Mouse (Mus musculus) midbrain, embryonic 11.5 days (tissue): ENCODE measurements around the gene Ccdc102a. TPM values are rescaled to one million over a fixed set of nuclear protein-coding genes. Genes with fewer than 3 reads are reported as not detected.

Source experiments
- ATAC-seq: fragments of 200-750 bp; cut with Nextera tagmentation; 2 replicates; pipeline ENCODE4 v1.8.0; 2017; ENCODE audit warnings: moderate TSS enrichment, moderate library complexity; ENCODE audit not compliant: low FRiP score
- DNase-seq: peaks from one replicate; pipeline ENCODE4 v3.0.0; 2015; ENCODE audit warnings: low spot score; ENCODE audit errors: missing footprints
- H3K27ac ChIP-seq: fragments of 300-500 bp; sonication (generic); 2 replicates; pipeline ENCODE4 v1.5.1; 2014; ENCODE audit warnings: low read depth, low read length
- H3K27me3 ChIP-seq: fragments of 300-500 bp; sonication (generic); 2 replicates; pipeline ENCODE4 v1.6.1; 2014; ENCODE audit warnings: mild to moderate bottlenecking, low read length, moderate library complexity, mixed read lengths; ENCODE audit not compliant: control insufficient read depth, insufficient read depth
- H3K36me3 ChIP-seq: fragments of 300-500 bp; sonication (generic); 2 replicates; pipeline ENCODE4 v1.6.1; 2014; ENCODE audit warnings: mild to moderate bottlenecking, low read length, moderate library complexity, mixed read lengths; ENCODE audit not compliant: control insufficient read depth, insufficient read depth
- H3K4me1 ChIP-seq: fragments of 300-500 bp; sonication (generic); 2 replicates; pipeline ENCODE4 v1.6.1; 2014; ENCODE audit warnings: low read length; ENCODE audit not compliant: control insufficient read depth, insufficient read depth
- H3K4me2 ChIP-seq: fragments of 300-500 bp; sonication (generic); 2 replicates; pipeline ENCODE4 v1.6.1; 2014; ENCODE audit warnings: mild to moderate bottlenecking, moderate library complexity
- H3K4me3 ChIP-seq: fragments of 300-500 bp; sonication (generic); 2 replicates; pipeline ENCODE4 v1.5.1; 2014; ENCODE audit warnings: low read depth, low read length
- H3K9ac ChIP-seq: fragments of 300-500 bp; sonication (generic); 2 replicates; pipeline ENCODE4 v1.6.1; 2014; ENCODE audit warnings: low read length
- H3K9me3 ChIP-seq: fragments of 300-500 bp; sonication (generic); 2 replicates; pipeline ENCODE4 v1.6.1; 2016; ENCODE audit warnings: low read length; ENCODE audit not compliant: control insufficient read depth
- WGBS: fragments of 180-500 bp; shearing (Covaris S2); extraction: QIAGEN DNeasy Blood & Tissue Kit; methylation state at CpG from one replicate; pipeline ENCODE4 v1.1.7; 2014; 5-methylcytosine and 5-hydroxymethylcytosine counted together
- polyA plus RNA-seq: library from polyadenylated mRNA; unstranded; fragments of >200 nt; fragmentation: Nextera tagmentation; extraction: Ambion mirVana; gene quantifications from 2 replicates; pipeline ENCODE4 v1.2.1, GENCODE M21; 2014

Ccdc102a gene
- polyA plus RNA-seq, 1 experiment from 2014 or later: 15.9 TPM

DNA sequence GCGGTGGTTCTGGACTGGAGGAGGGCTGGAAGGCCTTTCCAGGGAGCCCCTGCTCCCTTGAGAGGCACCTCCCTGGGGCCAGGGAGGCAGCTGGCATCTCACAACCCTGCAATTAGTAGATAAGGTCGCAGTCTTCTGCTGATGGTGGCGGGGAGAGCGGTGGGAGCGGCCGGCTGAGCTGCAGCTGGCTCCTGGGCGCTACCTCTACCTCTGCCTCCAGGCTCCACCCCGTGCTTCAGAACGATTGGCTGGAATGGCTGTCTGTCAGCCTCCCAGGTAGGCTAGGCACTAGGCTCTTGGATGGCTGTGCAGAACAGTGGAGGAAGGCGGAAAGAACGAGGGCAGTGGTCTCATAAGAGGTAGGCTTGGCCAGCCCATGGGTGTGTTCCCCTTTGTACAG, 18.6 kb downstream of the Ccdc102a start:
- Histone ChIP-seq H3K36me3 (no peaks in the 10 kb centered on the region), H3K4me2 (no peak overlapping the region), H3K9me3 (no peaks in the 10 kb centered on the region), H3K27ac (no peak overlapping the region), H3K4me1 (peaks cover 6% of the 10 kb centered on the region), H3K4me3 (no peak overlapping the region), H3K9ac (no peak overlapping the region), H3K27me3 (no peaks in the 10 kb centered on the region)
- 15% methylated on average over 11 of the region's 11 CpGs for WGBS
- DNase-seq (peak; percentile 80), ATAC-seq (peak; percentile 35; the same call in 1 of the 2 replicates)

DNA sequence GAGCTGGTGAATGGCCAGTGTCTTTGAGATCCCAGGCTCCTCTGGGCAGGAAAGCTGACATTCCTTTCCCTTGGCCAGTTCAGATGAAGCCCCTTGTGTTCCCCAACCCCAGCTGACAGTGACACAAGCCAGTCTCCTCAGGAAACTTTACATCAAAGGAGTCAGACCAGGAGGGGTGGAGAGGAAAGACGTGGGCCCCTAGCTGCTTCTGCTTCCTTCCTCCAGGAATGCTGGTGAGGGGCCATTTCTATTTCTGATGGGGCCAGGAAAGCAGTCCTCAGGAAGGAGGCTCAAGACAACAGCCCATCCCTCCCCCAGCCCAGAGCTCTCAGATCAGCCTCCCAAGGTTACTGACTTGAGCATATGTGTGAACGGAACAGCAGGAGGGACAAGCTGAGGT, 25.0 kb downstream of the Ccdc102a start:
- Histone ChIP-seq H3K27ac (no peak overlapping the region), H3K9me3 (no peaks in the 10 kb centered on the region), H3K36me3 (no peaks in the 10 kb centered on the region), H3K4me3 (no peak overlapping the region), H3K4me1 (no peaks in the 10 kb centered on the region), H3K4me2 (no peak overlapping the region), H3K27me3 (no peaks in the 10 kb centered on the region), H3K9ac (no peak overlapping the region)
- no peak for DNase-seq
- no peak for ATAC-seq
- WGBS: 62% methylated on average over 2 of the region's 2 CpGs

DNA sequence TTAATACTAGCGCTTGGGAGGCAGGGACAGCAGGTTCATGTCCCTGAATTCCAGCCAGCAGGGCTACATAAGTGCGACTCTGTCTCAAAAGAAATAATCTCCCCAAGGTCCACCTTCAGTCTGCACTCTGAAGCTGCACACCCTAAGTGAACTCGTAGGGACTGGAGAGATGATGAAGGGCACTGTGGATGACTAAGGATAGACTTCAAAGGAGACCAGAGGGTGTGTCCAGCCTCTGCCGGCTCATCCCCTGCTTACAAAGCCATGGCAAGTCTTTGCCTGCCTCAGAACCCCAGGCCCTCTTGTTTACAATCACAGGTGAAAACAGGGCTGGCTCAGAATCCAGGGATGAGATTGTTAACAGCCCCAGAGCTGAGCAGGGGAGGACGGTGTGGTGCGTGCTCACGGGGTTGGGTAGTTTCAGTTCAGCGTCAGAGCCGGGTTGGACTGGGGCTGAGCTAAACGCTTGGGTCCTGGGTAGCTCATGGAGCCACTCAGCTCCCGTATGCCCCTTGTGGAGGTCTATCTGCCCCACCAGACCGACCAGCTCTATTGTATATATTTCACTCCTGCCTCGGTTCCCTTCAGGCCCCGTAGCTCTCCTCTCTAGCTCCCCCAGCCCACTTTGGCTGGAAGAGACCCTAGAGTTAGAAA, 29.4 kb downstream of the Ccdc102a start:
- no peak for ATAC-seq
- DNase-seq: no peak
- H3K9ac ChIP-seq: no peak overlapping the region
- H3K27ac ChIP-seq: no peak overlapping the region
- 43% methylated on average over 14 of the region's 14 CpGs for WGBS
- H3K4me2 ChIP-seq: no peak overlapping the region
- no peaks in the 10 kb centered on the region for H3K36me3 ChIP-seq
- no peaks in the 10 kb centered on the region for H3K9me3 ChIP-seq
- no peaks in the 10 kb centered on the region for H3K27me3 ChIP-seq
- no peaks in the 10 kb centered on the region for H3K4me1 ChIP-seq
- H3K4me3 ChIP-seq: no peak overlapping the region

DNA sequence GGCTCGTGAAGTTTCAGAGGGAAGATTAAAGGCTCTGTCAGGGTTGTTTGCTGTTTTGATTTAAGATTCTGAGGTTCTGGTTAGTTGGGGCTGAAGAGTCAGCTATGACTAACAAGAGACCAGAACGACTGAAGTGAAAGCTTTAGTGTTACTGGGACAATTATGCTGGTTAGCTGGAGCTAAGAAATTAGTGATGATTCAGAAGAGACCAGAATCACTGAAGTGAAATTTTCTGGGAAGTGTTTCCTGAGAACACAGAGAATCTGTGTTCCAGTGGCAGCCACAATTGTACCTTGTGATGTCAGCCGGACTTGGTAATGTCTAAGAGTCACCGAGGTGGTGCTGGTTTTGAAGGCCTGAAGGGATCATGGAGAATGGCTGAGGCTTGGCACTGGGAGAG, 37.2 kb downstream of the Ccdc102a start:
- Histone ChIP-seq H3K36me3 (no peaks in the 10 kb centered on the region), H3K27me3 (peaks cover 1% of the 10 kb centered on the region; the same call in 1 of the 2 replicates), H3K4me1 (peaks cover 2% of the 10 kb centered on the region; the same call in 1 of the 2 replicates), H3K9ac (no peak overlapping the region), H3K4me2 (no peak overlapping the region), H3K27ac (no peak overlapping the region), H3K9me3 (no peaks in the 10 kb centered on the region), H3K4me3 (no peak overlapping the region)
- WGBS: 79% methylated on average over 4 of the region's 4 CpGs
- ATAC-seq: no peak
- DNase-seq: no peak

DNA sequence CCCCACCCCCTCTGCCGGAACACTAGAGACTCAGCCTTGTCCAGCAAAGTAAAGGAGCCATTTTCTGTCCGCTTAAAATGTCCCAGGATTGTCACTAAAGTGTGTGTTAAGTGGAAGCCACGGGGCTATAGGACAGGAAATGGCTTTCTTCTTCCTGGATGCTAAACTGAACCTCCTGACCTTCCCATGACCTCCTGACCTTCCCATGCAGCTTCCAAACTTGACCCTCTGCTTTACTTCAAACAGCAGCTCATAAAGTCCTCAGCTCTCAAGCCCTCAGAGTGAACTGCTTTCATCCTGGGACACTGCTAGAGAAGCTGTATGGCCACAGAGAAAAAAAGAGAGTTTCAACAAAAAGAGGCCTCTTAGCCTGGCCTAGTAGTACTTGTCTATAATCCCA, 41.1 kb downstream of the Ccdc102a start:
- no peak overlapping the region for H3K4me3 ChIP-seq

DNA sequence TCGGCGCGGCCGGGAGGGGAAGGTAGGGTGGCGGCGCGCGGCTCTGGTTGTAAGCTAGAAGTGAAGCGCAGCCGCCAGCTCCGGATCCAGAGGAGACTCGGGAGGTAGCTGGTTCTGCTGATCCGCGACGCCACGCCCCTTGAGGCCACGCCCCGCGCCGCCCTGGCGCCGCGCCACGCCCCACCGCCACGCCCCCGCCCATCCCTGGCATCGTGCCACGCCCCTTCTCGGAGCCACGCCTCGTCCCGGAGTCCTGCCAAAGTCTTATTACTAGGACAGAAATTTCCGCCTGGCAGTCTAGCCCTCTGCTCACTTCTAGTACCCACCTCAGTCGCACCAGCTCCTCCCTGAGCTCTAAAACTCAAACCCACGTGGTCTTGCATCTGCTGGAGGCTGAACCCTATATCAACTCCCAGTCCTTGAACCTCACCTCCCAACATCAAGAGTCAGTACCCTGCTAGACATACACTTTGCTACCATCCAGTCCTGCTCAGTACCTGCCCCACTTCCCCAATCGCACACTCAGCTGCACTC, 41.6 kb downstream of the Ccdc102a start, which contains the start of gene Dok4:
Gene Dok4, minus strand, starts transcription at position 134 of the 534 bp plus-strand sequence.
- Histone ChIP-seq H3K4me3 (peak within 1 kb of the TSS; percentile 57), H3K9me3 (no peaks in the 10 kb centered on the region), H3K4me2 (peak within 1 kb of the TSS; percentile 97), H3K9ac (peak within 1 kb of the TSS; percentile 60), H3K4me1 (peaks cover 10% of the 10 kb centered on the region), H3K27me3 (peaks cover 14% of the 10 kb centered on the region), H3K27ac (no peak within 1 kb of the TSS), H3K36me3 (no peaks in the 10 kb centered on the region)
- ATAC-seq (peak; percentile 81), DNase-seq (peak; percentile 98)
- WGBS: under 1% methylated on average over 36 of the region's 37 CpGs

More for the DNA sequence above, 41.1 kb downstream of the Ccdc102a start:
- Histone ChIP-seq H3K9me3 (no peaks in the 10 kb centered on the region), H3K27me3 (peaks cover 14% of the 10 kb centered on the region), H3K4me1 (peaks cover 10% of the 10 kb centered on the region), H3K27ac (no peak overlapping the region), H3K4me2 (no peak overlapping the region), H3K36me3 (no peaks in the 10 kb centered on the region), H3K9ac (no peak overlapping the region)
- no peak for ATAC-seq
- 43% methylated on average over 3 of the region's 3 CpGs for WGBS
- DNase-seq: peak; percentile 79

DNA sequence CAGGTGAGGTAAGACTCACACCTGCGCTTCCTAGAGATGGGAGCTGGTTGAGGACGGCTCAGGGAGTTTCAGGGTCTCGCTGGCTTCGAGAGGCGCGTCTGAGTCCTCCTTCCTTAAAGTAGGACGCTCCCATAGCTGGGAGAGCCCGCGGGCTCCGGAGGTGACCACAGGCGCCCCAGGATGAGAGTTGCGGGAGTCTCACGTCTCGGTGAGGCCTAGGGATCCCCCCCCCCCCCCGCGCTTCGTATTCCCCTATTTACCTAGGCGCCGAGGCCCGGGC, 42.1 kb downstream of the Ccdc102a start:
- peak overlapping the region; percentile 97 for H3K4me2 ChIP-seq
- DNase-seq: peak; percentile 90
- peak overlapping the region; percentile 60 for H3K9ac ChIP-seq
- WGBS: under 1% methylated on average over 14 of the region's 20 CpGs
- H3K36me3 ChIP-seq: no peaks in the 10 kb centered on the region
- peak; percentile 47 for ATAC-seq
- H3K4me3 ChIP-seq: peak overlapping the region; percentile 57
- H3K27me3 ChIP-seq: peaks cover 14% of the 10 kb centered on the region
- H3K9me3 ChIP-seq: no peaks in the 10 kb centered on the region
- no peak overlapping the region for H3K27ac ChIP-seq
- peaks cover 13% of the 10 kb centered on the region for H3K4me1 ChIP-seq

DNA sequence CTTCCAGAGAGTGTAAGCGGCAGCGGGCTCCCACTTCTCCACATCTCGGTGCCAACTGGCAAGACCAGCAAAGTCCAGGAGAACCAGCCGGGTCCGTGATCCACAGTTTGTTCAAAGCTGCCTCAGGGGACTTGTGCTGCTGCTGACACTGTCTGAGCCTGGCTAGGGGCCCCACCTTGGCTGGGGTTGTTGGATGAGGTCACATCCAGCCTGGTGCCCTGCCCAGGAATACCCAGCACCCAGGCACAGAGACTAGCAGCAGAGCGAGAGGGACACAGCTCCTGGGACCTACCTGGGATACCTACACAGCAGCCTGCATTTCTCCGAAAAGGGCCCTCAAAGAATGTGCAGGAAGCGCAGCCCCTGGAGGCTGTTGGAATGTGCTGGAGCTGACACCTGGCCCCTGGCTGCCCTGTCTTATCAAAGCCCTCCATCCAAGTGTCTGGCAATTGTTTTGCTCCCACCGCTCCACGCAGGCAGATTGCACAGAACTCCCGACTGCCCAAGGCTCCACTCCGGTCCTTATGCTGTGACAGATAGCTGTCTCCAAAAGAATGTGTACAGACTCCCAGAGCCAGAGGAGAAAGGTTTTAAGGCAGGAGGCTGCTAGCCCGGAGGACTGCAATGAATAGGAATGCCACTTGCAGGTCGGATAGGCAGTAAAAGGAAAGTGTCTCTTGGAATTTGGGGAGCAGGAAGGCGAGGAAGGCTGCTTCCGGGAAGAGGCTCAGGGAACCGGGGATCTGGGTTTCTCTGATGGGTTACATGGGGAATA, 42.6 kb downstream of the Ccdc102a start:
- H3K27ac ChIP-seq: no peak overlapping the region
- DNase-seq (peak; percentile 90), ATAC-seq (no peak)
- peaks cover 14% of the 10 kb centered on the region for H3K27me3 ChIP-seq
- H3K9ac ChIP-seq: peak overlapping the region; percentile 60
- peaks cover 17% of the 10 kb centered on the region for H3K4me1 ChIP-seq
- H3K36me3 ChIP-seq: no peaks in the 10 kb centered on the region
- H3K9me3 ChIP-seq: no peaks in the 10 kb centered on the region
- peak overlapping the region; percentile 97 for H3K4me2 ChIP-seq
- peak overlapping the region; percentile 57 for H3K4me3 ChIP-seq
- WGBS: 18% methylated on average over 17 of the region's 17 CpGs

DNA sequence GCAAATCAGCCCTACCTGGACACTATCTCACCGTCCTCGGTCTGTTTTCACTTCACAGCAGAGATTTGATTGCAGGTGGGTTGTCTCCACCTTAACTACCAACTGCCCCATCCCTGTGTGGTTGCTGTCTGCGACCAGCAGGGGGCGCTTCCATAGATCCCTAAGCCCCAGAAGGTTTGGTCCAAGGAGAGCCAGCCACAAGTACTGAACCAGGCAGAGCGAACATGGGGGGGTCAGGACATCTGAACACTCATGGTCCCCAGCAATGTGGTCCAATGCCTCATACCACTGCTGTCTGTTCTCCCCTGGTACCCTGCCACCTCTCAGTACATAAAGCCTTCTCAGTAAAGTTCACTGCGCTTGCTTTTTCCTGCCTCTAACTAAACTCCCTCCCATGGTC, 43.5 kb downstream of the Ccdc102a start:
- Histone ChIP-seq H3K9me3 (no peaks in the 10 kb centered on the region), H3K36me3 (no peaks in the 10 kb centered on the region), H3K27me3 (peaks cover 14% of the 10 kb centered on the region), H3K9ac (no peak overlapping the region), H3K4me3 (no peak overlapping the region; the same call in 1 of the 2 replicates), H3K27ac (no peak overlapping the region), H3K4me2 (no peak overlapping the region), H3K4me1 (peaks cover 17% of the 10 kb centered on the region)
- WGBS: 15% methylated on average over 6 of the region's 6 CpGs
- DNase-seq: peak; percentile 96
- no peak for ATAC-seq
